Mouse (Mus musculus) retina, postnatal 7 days (tissue): Measurements from ENCODE around the gene Klc2.
"Not testable (repeated sequence)": the region's sequence is repeated elsewhere in the genome, so short reads cannot be mapped to it uniquely, and the experiment has no call there.

Source experiments
- DNase-seq: peaks from one replicate; pipeline ENCODE4 v3.0.0-alpha.2; 2012; ENCODE audit warnings: low read depth, low spot score

The Klc2 gene

DNA sequence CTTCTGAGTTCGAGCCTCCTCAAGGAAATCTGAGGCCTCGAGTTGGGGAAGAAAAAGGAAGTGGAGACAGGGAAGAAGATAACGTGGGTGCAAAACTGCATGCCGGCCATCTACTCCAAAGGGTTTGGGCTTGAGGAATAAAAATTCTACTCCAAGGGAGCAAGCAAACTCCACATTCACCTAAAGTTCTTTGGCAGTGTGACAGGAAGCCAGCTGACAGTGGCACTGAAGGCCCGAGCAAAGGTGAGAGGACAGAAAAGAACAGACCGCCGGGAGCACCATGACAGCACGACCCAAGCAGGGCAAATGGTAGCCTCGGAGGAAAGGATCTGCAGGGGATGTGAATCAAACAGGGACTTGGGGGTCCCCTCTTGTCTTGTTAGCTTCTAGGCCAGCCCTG, 12.3 kb downstream of the Klc2 start:
- no peak for DNase-seq

DNA sequence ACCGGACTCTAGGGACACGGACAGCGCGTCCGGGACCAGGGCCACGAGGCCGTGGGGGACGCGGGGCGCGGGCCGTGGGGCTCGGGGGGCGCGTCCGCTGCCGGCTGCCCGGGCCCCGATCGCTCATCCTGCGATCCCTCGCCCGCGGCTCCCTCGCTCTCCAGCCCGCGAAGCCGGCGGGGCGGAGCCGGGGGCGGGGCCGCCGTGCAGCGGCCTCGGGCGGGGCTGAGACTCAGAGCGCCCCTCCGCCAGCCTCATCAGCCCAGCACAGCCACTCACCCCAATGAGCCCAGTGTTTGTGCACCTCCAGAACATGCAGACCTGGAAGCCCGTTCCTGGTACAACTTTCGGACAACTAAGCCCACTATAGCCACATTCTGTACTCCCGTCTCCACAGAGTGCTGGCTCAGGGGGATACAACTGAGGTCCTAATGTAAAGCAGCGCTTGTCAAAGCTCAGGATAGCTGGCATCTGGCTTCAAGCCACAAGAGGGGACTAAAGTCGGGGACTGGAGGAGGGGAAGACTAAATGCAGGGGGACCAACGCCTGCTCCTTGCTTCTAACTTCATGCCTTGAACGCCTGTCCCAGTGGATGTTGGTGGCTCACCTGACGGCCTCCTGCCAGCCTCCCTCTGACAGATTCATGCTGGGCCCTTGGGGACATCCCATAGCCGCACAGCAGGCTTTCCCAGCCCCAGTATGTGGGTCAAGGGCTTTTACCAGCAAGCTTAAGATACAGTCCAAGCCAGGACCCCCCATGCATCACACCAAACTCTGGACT, 19.8 kb downstream of the Klc2 start, which contains the start of gene Cnih2:
Gene Cnih2, minus strand, starts transcription at position 159 of the 781 bp plus-strand sequence.
- no peak for DNase-seq

DNA sequence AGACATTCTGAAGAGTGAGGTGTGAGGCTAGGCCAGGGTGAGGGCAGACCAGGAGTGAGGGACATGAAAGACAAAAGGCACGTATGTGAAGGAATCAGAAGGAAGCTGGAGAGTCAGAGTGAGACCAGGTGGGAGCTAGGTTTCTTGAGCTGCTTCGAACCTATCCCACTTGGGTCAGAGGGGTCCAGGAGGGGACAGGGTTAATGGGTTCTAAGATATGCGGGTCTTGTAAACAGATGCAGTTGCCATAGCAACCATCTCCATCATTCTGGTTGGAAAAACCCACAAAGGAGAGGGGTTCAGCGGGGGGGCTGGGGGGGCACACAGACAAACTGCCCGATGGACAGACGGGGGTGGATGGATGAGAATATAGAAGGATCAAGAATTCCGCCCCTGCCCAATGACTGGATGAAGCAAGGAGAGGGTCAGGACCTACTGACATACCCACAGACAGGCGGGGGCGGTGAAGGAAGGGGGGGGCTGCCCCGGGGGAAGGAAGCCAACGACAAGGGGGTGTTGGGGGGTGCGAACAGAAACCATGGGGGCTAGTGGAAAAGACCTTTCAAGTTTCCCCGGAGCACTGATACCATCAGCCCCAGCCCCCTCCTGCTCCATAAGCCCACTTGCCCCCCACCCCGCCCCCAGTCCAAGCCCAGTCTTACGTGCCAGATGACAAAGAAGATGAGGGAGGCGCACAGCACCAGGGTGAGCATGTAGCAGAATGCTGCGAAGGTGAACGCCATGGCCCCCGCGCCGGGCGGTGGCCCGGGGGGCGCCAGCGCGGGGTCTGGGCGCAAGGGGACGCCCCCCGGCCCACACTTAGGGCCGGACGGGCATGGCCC, 20.6 kb downstream of the Klc2 start:
- no peak for DNase-seq

DNA sequence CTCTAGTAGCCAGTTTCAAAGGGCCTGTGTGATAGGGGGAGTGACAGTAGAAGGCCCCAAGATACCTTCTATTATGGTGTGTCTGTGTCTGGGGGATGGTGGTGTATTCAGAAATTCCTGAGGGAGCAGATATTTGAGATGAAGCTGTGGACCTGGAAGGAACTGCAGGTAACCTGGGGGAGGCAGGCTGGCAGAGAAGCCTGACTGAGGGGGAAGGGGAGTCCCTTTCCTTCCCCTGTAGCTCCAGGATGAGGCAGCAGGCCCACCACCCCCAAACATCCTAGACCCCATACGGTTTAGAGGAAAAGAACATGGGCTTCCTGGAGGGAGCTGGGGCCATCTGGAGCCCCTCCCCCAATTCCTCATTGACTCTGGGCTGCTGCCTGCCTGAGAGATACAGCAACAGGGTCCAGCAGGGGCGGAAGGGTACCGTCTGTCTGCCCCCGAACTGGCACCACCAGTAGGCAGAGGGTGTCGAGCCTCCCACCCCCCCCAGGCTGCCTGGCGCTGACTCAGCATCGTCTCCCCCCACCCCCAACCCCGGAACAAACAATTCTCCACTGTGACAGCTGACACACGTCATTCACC, 22.4 kb downstream of the Klc2 start:
- DNase-seq = no peak

DNA sequence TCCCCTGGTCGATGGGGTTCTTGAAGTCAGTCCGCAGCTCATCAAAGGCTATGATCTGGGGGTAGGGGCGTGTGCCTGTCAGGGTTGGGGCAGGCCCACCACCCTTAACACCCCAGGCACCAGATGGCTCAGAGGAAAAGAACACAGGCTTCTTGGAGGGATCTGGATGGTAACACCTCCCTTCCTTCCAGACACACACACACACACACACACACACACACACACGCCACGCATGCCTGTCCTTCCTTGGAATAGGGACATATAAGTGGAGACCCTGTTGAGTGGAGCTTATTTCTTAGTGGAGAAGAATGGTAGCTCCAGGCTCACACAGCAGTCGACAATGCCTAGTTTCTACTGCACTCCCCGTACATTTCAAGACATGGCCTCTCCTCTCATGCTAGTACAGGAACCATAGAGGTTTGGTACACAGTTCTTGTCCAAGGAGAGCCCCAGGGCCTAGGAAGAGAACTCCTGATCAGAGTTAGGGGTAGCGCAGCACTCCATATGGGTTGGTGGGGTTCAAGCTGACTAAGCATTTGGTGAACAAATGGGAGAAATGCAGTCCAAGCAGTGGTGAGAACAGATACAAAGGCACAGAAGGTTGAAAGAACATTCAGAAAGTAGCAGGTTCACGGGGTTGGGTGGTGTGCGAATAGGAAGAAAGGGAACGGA, 23.5 kb downstream of the Klc2 start:
- no peak for DNase-seq

DNA sequence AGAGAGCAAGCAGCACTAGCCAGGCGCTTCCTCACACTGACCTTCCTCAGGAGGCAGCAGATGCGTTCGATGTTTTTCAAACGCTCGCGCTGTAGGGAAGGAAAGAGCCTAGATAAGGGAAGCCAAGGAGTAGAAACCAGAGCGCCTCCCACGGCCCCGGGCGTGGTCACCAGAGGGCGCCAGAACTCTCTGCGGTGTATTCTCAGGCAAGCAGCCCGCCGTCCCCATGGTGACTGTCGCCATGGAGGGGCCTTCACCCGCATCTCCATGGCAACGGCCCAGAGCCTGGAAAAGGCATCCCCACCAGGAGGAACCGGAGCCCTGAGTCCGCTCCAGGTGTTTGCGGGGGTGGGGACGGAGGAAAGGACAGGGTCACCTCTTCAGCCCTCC, 24.1 kb downstream of the Klc2 start:
- DNase-seq = peak; percentile 89

DNA sequence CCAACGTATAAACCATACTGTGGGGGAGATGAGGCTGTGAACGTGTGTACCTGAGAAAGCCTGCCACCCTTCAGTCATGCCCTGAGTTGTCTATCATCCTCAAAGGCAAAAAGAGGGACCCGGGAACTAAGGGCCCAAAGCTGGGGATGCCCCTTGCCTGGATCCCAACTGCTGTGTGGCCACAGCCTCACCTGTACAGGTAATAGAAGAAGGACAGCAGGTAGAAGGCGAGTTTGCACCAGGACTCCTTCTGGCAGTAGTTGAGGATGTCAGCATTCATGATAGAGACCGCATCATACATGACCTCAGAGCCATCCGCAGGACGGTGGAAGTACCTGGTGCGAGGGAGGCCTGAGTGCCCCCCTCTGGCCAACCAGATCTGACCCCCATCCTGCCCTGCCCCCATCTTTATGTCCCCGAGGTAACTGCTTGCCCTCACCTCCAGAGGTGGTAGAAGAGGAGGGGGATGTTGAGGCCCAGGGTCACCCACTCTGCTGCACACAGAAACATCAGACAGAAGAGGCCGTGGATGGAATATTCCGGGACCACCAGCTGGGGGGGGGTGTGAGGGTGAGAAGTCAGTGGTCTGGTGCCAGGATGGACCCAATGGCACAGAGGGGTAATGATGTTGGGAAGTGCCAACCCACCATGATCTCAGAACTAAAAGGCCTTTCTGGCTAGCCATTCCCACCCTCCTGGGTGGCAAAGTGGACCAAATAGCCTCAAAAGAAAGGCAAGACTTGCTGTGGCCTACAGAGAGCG, 24.7 kb downstream of the Klc2 start:
- no peak for DNase-seq

DNA sequence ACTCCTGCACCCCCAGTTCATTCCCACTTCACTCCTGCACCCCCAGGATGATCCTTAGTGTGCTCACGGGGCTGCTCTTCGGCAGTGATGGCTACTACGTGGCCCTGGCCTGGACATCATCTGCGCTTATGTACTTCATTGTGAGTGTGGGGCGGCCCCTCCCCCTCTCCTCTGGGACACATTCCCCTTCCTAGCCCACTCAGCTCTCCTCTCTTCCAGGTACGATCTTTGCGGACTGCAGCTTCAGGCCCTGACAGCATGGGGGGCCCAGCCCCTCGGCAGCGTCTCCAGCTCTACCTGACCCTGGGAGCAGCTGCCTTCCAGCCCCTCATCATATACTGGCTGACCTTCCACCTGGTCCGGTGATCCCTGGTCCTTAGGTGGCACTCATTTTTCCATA, 26.3 kb downstream of the Klc2 start:
- DNase-seq = no peak

DNA sequence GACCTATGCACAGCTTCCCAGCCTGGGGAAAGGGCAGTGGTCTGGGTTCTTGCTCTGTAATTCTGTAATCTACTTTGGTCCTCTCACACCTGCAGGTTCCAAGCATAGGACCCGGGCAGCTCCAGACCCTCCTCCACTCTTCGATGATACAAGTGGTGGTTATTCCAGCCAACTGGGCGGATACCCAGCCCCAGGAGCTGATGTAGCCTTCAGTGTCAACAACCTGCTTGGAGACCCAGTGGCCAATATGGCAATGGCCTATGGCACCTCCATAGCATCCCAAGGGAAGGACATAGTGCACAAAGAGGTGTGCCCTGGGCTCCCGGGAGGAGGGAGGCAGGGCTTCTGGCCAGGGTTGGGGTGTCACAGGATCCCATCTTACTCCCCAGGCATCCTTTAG, 29.0 kb downstream of the Klc2 start:
- DNase-seq = no peak

DNA sequence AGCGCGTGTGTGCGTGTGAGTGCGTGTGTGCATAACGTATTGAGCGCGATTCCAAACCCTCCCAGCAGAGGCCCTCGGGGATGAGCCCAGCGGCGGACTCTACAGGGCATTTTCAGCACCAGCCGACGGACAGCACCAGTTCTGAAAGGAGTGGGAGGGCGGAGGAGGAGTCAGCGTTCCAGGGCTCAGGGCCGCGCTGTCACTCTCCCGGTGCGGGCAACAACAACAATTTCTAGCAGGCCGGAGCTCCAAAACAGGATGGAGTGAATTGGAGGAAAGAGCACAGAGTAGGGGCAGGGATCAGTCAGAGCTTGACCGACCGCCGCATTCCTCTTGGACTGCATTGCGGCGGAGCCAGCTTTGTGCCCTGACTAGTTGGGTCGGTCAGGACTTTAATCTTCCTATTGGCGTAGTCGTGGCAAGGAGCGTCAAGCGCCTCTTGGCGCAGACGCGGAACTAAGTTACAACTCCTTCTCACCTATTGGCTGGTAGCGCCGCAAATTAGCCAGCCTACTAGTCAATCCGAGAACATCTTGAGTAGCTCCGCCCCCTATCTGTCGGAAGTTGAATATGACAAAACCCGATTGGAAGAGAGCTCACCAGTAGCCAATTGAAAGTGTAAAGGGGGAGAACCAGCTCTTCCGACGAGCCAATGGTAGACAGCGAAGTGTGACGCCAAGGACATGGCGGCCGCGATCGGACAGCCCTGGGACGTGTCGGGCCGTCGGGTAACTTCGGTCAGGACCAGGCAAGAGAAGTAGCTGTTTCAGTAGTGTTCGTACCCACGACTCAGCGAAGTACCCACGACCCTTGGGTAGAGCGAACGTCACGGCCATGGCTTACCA, 30.3 kb downstream of the Klc2 start, which contains the start of gene Yif1a:
Gene Yif1a, plus strand, starts transcription at position 655 of the 845 bp plus-strand sequence.
- DNase-seq = peak; percentile 99

DNA sequence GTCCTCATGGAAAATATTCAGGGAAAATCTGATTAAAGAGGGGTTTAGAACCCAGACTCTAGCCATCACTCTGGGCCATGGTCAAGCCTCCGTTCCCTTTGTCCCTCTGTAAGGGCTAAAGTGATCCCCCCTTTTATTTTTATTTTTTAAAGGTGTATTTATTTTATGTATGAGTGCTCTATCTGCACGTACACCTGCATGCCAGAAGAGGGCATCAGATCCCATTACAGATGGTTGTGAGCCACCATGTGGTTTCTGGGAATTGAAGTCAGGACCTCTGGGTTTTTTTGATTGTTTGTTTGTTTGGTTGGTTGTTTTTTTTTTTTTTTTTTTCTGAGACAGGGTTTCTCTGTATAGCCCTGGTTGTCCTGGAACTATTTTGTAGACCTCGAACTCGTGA, 31.8 kb downstream of the Klc2 start:
- not testable (repeated sequence) for DNase-seq

DNA sequence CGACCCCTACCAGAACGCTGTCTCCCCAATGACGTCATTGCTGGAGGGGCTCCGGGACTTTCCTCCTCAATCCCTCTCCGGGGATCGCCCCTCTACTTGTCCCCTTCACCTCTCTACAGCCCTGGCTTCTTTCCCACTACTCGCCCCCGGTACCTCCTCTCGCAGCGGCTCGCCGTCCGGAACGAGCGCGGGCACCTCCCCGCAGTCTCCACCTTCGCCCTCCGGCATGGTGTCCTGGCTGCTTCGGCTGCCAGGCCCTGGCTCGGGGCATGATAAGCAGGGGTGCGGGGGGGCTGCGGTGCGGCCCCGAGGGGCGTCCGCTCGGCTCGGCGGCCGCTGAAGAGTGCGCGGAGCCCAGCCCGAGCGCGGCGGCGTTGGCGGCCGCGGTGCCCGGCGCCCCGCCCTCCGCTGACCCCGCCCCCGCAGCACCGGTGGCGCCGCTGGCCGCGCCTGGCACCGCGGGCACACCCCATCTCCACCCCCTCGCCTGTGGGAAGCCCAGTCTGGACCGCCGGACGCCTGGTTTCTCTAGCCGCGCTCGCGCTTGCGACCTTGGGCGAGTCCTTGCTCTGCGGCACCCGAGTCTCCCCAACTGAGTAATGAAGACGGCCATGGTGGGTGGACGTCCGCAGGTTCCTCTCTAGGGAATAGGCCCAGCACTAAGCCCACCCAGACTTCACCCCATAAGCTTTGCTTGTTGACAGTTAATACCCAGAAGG, 33.1 kb downstream of the Klc2 start, which contains the start of gene Tmem151a:
Gene Tmem151a, minus strand, starts transcription at position 387 of the 719 bp plus-strand sequence.
- no peak for DNase-seq

DNA sequence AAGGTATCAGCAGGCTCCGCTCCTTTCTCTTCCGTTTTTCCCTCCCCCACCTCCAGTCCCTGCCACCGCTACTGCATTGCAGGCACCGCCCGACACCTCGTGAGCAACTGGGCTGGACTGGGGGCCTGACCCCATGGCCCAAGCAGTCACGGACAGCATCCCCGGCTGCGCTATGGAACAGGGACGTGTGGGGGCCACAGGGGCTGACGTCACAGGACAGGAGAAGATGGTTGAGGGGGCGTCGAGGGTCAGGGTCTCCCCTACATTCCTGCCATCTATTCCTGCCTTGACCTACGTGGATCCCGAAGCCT, 33.6 kb downstream of the Klc2 start:
- no peak for DNase-seq

DNA sequence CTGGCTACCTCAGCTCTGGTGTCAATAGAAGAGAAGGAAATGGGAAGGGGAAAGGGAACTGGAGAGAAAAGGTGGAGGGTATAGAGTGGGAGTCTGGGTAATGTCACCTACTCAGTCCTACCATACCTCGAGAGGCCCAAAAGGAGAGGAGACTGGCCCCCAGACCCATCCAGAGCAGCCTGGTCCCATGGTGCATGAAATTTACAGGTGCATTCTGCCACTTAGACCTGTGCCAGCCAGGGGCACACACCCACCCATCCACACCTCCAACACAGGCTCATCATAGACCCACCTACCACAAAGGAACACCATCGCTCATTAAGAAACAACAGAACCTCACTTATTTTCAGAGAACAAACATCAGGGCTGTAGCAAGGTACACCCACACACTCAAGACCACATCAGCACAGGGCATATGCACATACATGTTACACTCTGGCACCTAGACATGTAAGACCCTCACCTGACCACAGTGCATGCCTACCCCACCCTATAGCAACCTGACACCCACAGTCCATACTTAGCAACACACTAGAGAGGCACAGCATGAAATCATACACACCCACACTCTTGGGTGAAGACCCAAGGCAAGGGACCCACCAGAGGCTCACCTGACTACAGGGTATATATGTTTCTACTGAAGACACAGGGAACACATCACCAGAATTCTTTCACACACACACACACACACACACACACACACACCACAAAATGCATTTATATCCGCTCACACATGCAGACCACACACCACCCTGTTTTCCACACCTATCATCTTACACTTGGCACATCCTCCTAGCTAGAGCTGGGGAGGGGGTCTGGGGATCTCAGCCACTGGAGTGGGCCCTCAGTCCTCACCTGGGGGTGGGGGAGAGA, 34.2 kb downstream of the Klc2 start:
- DNase-seq = no peak

DNA sequence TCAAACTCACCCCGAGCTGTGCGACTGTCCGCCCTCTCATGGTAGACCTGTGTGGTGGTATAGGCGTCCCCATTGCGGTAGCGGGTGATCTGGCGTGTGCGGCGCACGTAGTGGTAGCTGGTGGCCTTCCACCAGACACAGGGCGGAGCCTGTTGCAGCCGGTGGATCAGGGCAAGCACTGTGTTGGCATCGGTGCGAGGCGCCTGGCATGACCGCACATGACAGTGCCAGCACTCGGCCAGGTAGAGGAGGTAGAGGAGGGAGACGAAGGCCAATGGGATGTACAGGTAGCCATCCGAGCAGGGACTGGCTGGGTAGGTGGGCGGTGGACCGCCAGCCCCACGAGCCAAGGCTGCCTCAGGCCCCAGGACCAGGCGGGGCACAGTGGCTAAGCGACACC, 35.8 kb downstream of the Klc2 start:
- no peak for DNase-seq

DNA sequence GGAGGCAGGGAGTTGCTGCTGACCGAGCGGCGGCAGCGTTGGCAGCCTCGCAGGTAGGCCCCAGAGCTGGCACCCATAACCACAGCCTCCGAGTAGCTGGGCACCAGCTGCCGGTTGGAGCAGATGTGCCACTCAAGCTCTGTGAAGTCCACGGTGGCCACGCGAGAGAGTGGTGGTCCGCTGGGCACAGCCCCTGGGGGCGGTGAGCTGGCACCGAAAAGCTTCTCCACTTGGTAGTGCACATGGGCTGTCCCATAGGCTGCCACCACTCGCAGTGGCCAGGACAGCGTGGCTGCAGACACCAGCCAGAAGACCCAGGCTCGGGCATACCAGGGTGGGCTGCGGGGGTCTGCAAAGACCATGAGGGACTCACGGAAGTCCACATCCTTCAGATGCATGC, 36.4 kb downstream of the Klc2 start:
- no peak for DNase-seq

DNA sequence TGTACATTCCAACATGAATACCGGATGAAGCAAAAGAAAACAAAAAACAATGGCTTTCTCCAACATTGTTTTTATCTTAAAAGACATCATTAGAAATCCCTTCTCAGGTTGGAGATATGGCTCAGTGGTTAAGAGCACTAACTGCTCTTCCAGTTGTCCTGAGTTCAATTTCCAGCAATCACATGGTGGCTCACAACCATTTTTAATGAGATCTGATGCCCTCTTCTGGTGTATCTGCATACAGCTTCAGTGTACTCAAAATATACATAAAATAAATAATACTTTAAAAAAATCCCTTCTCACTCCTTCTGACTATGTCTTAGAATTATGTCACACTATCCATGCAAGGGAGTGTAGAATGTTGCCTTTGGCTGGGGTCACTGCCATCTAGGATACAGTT, 39.1 kb downstream of the Klc2 start:
- DNase-seq = no peak

DNA sequence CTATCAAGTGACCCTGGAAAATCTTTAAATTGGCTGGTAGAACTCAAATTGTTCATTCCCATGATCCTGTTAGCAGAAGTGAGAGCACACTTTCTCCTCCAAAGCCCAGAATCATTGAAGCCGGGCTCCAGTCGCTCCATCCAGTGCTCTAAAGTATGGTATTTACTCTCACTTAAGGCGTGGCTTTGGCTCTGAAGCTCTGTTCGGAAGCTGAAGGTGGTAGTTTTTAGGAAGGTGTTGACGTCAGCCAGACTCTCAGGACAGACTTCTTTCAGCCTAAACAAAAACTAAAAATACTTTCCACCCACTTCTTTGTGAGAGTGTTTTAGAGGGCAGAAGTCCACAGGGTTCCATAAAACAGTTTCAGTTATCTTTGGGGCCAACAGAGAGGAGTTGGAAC, 44.8 kb downstream of the Klc2 start:
- no peak for DNase-seq

DNA sequence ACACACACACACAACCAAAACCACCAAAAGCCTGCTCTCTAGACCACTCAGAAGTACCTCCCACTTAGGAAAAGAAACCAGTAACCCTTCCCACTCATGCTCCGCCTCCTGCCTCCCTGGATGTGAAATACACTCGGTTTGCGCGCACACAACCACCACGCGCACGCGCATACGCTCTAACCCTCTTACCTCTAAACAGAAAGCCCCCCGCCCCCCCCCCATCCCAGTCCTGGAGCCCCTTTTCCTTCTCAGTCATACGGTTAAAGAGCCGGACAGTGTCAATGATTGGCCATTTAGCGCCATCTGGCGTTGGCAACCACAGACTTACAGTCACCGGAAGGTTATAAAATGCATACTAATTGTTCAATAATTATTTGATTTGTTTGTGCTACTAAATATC, 45.3 kb downstream of the Klc2 start:
- DNase-seq = no peak
